Mouse (Mus musculus) cerebellum, postnatal 14 days (tissue): ENCODE data around the gene Gpr84.
A peak's percentile ranks its signal among the peaks of the same experiment; 100 is the strongest.

Experiments
- DNase-seq, 2 experiments: peaks; one replicate each; pipeline ENCODE4 v3.0.0; 2021; ENCODE audit warnings: mixed read lengths in 2 of 2

Gene Gpr84

GRCm38 (mm10) chr15:103335488-103336235 is 25.2 kb upstream of the Gpr84 start:
- no peak for DNase-seq

- DNase-seq: no peak
Measured at GRCm38 (mm10) chr15:103335040-103335439, 24.6 kb upstream of the Gpr84 start.

GRCm38 (mm10) chr15:103334194-103334593 is 23.8 kb upstream of the Gpr84 start:
- DNase-seq: no peak

- DNase-seq: no peak
Measured at GRCm38 (mm10) chr15:103333738-103334137, 23.3 kb upstream of the Gpr84 start.

DNA sequence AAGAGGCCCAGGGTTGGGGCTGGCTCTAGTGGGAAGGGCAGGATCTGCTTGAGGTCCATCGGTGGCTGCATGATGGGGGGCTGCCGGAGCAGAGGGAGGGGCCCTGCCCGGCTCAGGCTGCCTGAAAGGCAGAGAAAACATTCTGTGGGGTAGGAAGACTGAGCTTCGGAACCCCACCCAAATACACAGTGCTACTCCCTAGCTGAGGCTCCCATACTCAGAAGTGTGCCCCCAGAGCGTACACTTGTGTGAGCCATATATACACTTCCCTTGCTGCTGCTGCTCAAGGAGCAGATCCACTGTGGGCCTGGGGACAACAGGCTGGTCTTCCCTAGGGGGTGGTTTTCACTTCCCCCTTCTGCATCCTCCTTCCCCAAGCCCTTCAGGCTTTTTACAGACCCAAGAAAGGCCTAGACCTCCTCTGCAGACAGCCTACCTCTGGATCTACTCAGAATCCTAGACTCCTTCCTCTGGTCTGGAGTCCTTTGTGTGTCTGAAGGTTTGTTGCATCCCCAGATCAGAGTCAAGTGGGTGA is 22.7 kb upstream of the Gpr84 start:
- DNase-seq: no peak

- peak; percentile 93 to 95 for DNase-seq
Measured at GRCm38 (mm10) chr15:103323455-103324247, 13.2 kb upstream of the Gpr84 start.

DNA sequence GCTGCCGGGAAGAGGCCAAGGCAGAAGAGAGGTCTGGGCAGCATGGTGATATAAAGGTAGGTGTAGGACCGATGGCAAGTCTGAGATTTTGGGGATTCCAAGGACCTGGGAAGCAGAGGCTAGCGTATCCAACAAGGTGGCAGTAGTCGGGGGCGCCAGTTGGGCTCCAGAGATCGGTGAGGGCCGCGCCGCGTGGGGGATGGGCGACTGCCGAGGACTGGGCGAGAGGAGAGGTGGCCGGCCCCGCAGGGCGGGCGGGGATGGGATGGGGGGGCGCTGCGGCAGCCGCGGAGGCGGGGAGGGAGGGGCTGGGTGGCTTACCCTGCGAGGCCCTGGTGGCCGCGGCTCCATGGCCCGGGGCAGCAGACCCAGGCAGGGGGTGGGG is 12.7 kb upstream of the Gpr84 start:
- peak; percentile 81 to 85 for DNase-seq

GRCm38 (mm10) chr15:103322396-103322795 is 12.0 kb upstream of the Gpr84 start:
- no peak for DNase-seq

GRCm38 (mm10) chr15:103321076-103321475 is 10.7 kb upstream of the Gpr84 start:
- DNase-seq: peak; percentile 59 to 77

- DNase-seq: no peak
Measured at GRCm38 (mm10) chr15:103318201-103318816, 7.9 kb upstream of the Gpr84 start.

- DNase-seq: no peak
Measured at GRCm38 (mm10) chr15:103317731-103318130, 7.3 kb upstream of the Gpr84 start.

DNA sequence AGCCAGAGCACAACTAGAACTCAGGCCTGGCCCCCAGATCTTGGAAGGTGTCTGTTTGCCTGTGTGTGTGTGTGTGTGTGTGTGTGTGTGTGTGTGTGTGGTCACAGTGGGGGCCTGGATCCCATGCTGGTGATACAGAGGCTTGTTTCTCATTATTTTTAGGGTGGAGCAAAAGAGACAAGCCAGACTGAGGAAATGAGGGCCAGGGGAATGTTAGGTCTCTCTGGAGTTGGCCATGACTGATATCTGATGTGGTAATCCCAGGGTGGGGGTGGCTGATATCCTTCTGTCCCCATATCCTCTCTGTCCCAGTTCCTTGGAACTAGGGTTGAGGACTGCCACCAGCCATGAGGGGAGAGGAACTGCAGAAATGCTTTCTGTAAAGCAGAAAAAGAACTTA is 6.7 kb upstream of the Gpr84 start:
- no peak for DNase-seq

DNA sequence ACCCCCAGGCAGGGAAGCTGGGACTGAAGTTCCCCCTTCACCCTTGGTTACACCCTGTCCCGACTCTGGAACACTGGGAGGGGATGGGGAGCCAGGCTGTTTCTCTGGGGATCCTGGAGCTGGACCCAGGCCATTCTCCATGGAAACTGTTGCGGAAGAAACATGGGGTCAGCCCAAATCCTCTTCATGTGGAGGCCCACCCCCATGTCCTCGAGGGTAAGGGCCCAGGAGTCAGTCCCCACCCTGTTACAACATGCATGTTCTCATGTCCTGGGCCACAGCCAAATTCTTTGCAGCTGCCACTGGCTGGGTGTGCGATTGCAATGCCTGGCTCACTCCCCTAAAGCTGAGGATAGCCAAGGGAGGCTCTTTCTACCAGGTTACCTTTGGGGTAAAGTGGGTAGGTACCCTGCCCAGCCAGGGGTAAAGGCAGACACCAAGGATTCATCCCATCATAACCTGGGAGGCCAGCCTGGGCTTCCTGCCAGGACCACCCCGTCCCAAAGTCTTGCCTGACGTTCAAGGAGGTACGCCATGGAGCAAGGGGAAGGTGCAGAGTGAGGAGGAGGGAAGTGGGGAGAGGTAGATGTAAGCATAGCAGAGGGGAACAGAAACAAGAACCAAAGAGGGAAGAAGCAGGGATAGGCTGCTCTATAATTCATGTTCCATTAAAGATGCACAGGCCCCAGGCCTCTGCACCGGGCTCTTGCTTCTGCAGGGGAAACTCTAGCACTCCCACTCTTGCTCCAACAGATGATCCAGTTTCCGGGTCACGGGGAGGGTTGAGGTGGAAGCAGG is 5.8 kb upstream of the Gpr84 start:
- DNase-seq: peak in 1 of 2 experiments; percentile 52

- peak; percentile 85 to 89 for DNase-seq
Measured at GRCm38 (mm10) chr15:103315011-103315502, 4.6 kb upstream of the Gpr84 start.

DNA sequence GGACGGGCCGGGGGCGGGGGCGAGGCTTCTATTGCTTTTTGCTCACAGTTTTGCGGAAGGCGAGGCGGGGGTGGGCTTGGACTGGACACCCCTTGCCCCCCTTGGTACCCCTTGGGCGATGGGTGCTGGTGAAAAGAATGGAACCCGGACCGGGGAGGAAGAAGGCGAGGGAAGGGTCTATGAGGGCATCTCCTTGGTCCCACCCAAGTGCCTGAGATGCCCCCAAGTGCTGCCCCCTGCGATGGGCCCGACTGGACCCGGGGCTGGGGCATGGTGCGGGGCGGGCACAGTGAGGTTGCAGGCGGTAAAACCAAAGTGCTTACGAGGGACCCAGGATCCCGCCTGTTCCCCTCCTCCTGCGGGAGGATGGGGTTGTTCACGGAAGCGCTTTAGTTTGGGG is 3.8 kb upstream of the Gpr84 start:
- DNase-seq: no peak

- DNase-seq: peak; percentile 75 to 77
Measured at GRCm38 (mm10) chr15:103313495-103314095, 3.2 kb upstream of the Gpr84 start.

GRCm38 (mm10) chr15:103308876-103309580 is 1.4 kb downstream of the Gpr84 start:
- DNase-seq: peak in 1 of 2 experiments; percentile 15

DNA sequence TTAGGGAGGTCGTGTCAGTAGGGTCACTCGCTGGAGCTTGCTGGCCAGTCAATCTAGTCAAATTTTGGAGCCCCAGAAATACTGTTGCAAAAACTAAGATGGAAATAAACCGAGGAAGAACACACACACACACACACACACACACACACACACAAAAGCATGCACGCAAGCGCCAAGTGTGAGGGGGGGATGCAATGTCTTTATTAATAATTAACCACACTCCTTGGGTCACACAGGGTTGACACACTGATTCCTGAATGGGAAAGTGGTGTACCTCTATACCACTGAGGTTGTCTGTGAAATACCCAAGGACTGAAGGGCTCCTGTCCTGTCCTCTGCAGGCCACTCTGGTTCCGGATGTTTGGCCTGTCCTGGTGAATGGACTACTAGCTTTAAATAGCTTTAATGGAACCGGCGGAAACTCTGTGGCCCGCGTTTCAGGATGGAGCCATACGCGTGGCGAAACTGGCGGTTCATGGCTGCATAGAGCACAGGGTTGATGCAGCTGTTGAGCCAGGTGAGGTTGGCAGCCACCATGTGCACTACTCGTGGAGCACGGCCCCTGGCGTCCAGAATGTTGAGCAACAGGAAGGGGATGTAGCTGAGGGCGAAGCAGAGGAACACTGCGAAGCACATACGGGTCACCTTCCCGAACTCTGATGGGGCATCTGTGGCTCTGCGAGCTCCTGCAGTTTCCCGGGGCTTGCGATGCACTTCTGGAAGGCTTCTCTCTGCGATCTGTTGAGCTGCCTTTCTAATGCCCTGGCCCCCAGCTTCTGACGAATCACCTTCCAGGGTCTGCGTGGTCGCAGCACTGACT is 2.1 kb downstream of the Gpr84 start:
- DNase-seq: no peak

DNA sequence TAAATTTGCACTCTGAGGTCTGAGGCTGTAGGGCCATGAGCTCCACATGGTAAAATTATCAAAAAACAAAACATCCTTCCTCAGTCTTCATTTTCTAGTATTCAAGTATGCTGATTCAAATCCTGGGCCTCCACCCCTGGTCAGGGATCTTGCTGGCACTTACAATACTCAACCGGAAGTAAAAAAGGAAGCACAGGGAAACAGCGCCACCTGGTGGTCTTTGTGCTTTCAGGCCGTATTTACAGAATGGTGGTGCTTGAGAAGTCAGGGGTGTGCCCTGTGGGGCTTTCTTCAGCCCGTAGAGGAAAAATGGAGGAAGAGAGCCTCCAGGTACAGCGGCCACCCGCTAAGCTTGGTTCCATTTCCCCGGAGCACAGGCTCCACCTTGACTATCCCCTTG is 3.3 kb downstream of the Gpr84 start:
- DNase-seq: peak; percentile 95 to 97
